Mouse (Mus musculus) limb, embryonic 12.5 days (tissue): ENCODE data around the gene St8sia1. TPM values are rescaled to one million over a fixed set of nuclear protein-coding genes. Genes with fewer than 3 reads are reported as not detected.

Experiments
- ATAC-seq: fragments of 200-750 bp; cut with Nextera tagmentation; 2 replicates; pipeline ENCODE4 v1.8.0; 2017; ENCODE audit warnings: low read depth, moderate TSS enrichment; ENCODE audit not compliant: insufficient number of reproducible peaks, insufficient read depth, low FRiP score, low TSS enrichment
- H3K27ac ChIP-seq: fragments of 300-500 bp; sonication (generic); 2 replicates; pipeline ENCODE4 v1.5.1; 2016; ENCODE audit warnings: mild to moderate bottlenecking, moderate library complexity
- H3K27me3 ChIP-seq: fragments of 300-500 bp; sonication (generic); 2 replicates; pipeline ENCODE4 v1.6.1; 2016; ENCODE audit warnings: mild to moderate bottlenecking, moderate library complexity
- H3K36me3 ChIP-seq: fragments of 300-500 bp; sonication (generic); 2 replicates; pipeline ENCODE4 v1.6.1; 2016; ENCODE audit warnings: mild to moderate bottlenecking, moderate library complexity
- H3K4me1 ChIP-seq: fragments of 300-500 bp; sonication (generic); replicated peaks from 2 replicates; pipeline ENCODE4 v1.6.1; 2016
- H3K4me2 ChIP-seq: fragments of 300-500 bp; sonication (generic); 2 replicates; pipeline ENCODE4 v1.6.1; 2016; ENCODE audit warnings: mild to moderate bottlenecking, moderate library complexity
- H3K4me3 ChIP-seq: fragments of 300-500 bp; sonication (generic); replicated peaks from 2 replicates; pipeline ENCODE4 v1.5.1; 2016; ENCODE audit warnings: mild to moderate bottlenecking
- H3K9ac ChIP-seq: fragments of 300-500 bp; sonication (generic); replicated peaks from 2 replicates; pipeline ENCODE4 v1.6.1; 2016; ENCODE audit warnings: mild to moderate bottlenecking, moderate library complexity
- H3K9me3 ChIP-seq: fragments of 300-500 bp; sonication (generic); 2 replicates; pipeline ENCODE4 v1.6.1; 2016; ENCODE audit warnings: mild to moderate bottlenecking, moderate library complexity
- WGBS: fragments of 180-500 bp; shearing (Covaris S2); methylation state at CpG from one replicate; pipeline ENCODE4 v1.1.7; 2016; 5-methylcytosine and 5-hydroxymethylcytosine counted together
- polyA plus RNA-seq: library from polyadenylated mRNA; unstranded; fragments of >200 nt; fragmentation: Nextera tagmentation; extraction: Ambion mirVana; gene quantifications from 2 replicates; pipeline ENCODE4 v1.2.1, GENCODE M21; 2016

The St8sia1 gene
- polyA plus RNA-seq, 1 experiment from 2014 or later: 1.5 TPM

- 92% methylated on average over 6 of the region's 6 CpGs for WGBS
- no peaks in the 10 kb centered on the region for H3K27me3 ChIP-seq
- no peak for ATAC-seq
- peaks cover 7% of the 10 kb centered on the region; the same call in 1 of the 2 replicates for H3K4me1 ChIP-seq
- no peak overlapping the region for H3K4me2 ChIP-seq
- H3K36me3 ChIP-seq: no peaks in the 10 kb centered on the region
- no peak overlapping the region for H3K27ac ChIP-seq
- H3K4me3 ChIP-seq: no peak overlapping the region
- H3K9ac ChIP-seq: no peak overlapping the region
- H3K9me3 ChIP-seq: no peaks in the 10 kb centered on the region
Observed at GRCm38 (mm10) chr6:142890321-142890720, 73.9 kb downstream of the St8sia1 start.

- Histone ChIP-seq H3K4me1 (peaks cover 7% of the 10 kb centered on the region; the same call in 1 of the 2 replicates), H3K27me3 (no peaks in the 10 kb centered on the region), H3K9ac (no peak overlapping the region), H3K4me2 (no peak overlapping the region), H3K36me3 (no peaks in the 10 kb centered on the region), H3K4me3 (no peak overlapping the region), H3K27ac (no peak overlapping the region), H3K9me3 (no peaks in the 10 kb centered on the region)
- 92% methylated on average over 9 of the region's 9 CpGs for WGBS
- ATAC-seq: no peak
Observed at GRCm38 (mm10) chr6:142888970-142889740, 75.1 kb downstream of the St8sia1 start.

GRCm38 (mm10) chr6:142888346-142888745, 75.9 kb downstream of the St8sia1 start:
- no peaks in the 10 kb centered on the region for H3K27me3 ChIP-seq
- 81% methylated on average over 6 of the region's 6 CpGs for WGBS
- H3K9ac ChIP-seq: no peak overlapping the region
- H3K27ac ChIP-seq: no peak overlapping the region
- no peak for ATAC-seq
- peaks cover 7% of the 10 kb centered on the region; the same call in 1 of the 2 replicates for H3K4me1 ChIP-seq
- no peak overlapping the region for H3K4me3 ChIP-seq
- no peaks in the 10 kb centered on the region for H3K36me3 ChIP-seq
- no peaks in the 10 kb centered on the region for H3K9me3 ChIP-seq
- no peak overlapping the region for H3K4me2 ChIP-seq

- Histone ChIP-seq H3K27me3 (no peaks in the 10 kb centered on the region), H3K4me2 (no peak overlapping the region), H3K4me1 (peaks cover 7% of the 10 kb centered on the region; the same call in 1 of the 2 replicates), H3K9ac (no peak overlapping the region), H3K27ac (no peak overlapping the region), H3K4me3 (no peak overlapping the region), H3K9me3 (no peaks in the 10 kb centered on the region), H3K36me3 (no peaks in the 10 kb centered on the region)
- ATAC-seq: no peak
- 92% methylated on average over 1 of the region's 1 CpGs for WGBS
Observed at GRCm38 (mm10) chr6:142887375-142887774, 76.9 kb downstream of the St8sia1 start.

DNA sequence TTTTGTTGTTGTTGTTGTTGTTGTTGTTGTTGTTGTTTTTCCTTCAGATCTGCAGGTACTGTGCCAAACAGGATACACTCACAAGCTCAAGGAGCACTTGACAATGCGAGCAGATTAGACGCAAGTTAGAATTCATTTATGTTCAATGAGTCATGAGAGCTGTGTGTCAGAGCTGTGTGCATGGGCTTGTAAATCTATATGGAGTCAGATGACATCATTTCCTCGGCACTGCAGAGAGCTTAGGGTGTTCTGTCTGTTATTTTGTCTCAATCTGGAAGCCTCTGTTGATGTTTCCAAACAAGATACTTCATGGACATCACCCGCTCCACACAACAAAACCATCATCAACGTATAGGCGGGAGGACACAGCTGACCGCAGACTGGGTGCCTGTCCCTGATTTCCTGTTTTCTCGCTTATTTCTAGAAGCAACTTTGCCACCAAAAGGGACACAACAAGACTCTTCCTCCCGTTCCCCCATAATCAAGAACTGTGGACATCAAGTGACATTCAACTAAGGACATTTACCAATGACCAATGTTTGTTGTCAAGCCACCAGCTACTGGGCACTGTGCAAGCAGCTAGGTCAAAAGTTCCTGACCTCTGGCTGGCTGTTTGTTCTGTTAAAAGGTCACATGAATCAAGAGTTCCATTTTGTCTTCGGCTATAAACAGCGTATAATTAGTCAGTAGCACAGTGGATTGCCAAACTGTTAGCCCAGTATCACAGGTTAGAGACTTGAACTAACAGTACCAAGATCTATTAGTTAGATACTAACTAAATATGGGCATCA, 78.7 kb downstream of the St8sia1 start:
- no peaks in the 10 kb centered on the region for H3K27me3 ChIP-seq
- no peaks in the 10 kb centered on the region; the same call in 1 of the 2 replicates for H3K4me1 ChIP-seq
- H3K9me3 ChIP-seq: no peaks in the 10 kb centered on the region
- ATAC-seq: no peak
- H3K4me3 ChIP-seq: no peak overlapping the region
- H3K4me2 ChIP-seq: no peak overlapping the region
- no peaks in the 10 kb centered on the region for H3K36me3 ChIP-seq
- H3K9ac ChIP-seq: no peak overlapping the region
- H3K27ac ChIP-seq: no peak overlapping the region
- WGBS: 85% methylated on average over 11 of the region's 11 CpGs

GRCm38 (mm10) chr6:142884128-142884527, 80.1 kb downstream of the St8sia1 start:
- Histone ChIP-seq H3K36me3 (no peaks in the 10 kb centered on the region), H3K9me3 (no peaks in the 10 kb centered on the region), H3K9ac (no peak overlapping the region), H3K4me3 (no peak overlapping the region), H3K4me1 (peaks cover 14% of the 10 kb centered on the region), H3K27ac (no peak overlapping the region), H3K4me2 (no peak overlapping the region), H3K27me3 (no peaks in the 10 kb centered on the region)
- no peak for ATAC-seq
- WGBS: 69% methylated on average over 9 of the region's 9 CpGs

DNA sequence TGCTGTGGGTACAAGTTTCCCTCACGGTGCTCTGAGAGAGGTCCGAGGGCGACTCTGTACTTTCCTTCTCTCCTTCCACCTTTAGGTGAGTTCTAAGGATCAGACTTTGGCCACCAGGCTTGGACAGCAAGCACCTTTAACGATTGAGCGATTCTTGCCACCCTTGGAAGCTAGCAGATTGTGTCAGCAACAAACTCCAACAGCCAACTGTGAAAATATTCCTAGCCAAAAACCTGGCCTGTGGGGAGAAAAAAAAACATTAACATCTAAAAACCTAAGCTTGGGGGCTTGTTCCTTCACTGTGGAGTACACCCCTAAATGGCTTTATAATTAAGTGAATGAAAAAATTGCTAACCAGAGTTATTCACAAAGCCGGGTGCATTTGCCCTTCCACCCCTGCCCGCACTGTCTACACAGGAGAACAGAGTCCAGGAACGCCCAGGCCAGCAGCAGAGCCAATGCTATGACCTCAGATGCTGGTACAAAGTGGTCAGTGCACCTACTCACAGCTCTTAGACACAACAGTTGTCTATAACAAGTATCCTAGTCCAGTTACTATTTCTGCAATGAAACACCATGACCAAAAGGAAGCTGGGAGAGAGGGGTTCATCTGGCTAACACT, 83.3 kb downstream of the St8sia1 start:
- peaks cover 45% of the 10 kb centered on the region for H3K4me1 ChIP-seq
- no peak overlapping the region for H3K9ac ChIP-seq
- H3K27me3 ChIP-seq: no peaks in the 10 kb centered on the region
- H3K27ac ChIP-seq: no peak overlapping the region
- 93% methylated on average over 8 of the region's 8 CpGs for whole genome bisulfite sequencing
- H3K4me3 ChIP-seq: no peak overlapping the region
- H3K9me3 ChIP-seq: no peaks in the 10 kb centered on the region
- H3K4me2 ChIP-seq: no peak overlapping the region
- no peaks in the 10 kb centered on the region for H3K36me3 ChIP-seq
- no peak for ATAC-seq

DNA sequence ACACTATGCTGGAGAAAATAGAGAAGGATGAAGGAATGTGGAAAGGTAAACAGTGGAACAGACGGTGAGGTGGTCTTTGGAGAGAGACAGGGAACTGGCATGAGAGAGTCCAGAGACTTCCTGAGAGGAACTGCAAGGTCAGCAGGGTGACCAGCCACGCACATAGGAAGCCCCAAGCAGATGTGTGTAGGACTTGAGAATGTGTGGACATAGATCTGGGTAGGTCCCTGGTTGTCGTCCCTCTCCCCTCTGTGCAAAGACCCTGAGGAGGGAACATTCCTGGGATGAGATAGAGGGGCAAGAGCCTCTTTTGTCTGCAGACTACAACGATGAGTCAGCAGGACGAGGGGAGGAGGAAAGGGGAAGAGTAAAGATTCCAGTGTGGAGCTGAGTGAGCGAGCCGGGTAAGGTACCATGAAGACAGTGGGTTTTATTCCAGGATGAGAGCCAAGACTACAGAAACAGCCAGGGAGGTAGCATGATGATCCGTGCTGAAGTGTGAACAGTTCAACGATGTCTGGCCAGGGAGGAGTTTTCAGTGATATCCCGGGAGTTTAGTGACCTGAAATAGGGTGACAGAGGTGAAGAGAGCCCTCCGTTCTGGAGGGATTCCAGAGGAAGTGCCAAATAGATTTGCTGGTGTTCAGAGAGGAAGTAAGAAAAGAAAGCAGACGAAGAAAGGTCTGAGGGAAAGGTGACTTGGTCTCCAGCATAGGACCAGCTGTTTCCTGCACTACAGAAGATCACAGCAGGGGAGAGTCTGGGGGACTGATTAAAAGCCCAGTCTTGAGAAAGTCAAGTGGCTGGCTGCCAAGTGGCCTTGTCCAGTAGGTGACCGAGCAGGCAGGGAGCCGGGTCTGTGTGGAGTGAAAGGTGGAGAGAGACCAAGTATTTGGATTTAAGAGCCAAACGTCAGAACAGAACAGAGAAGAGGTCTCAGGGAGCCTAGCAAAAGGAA, 85.2 kb downstream of the St8sia1 start:
- no peaks in the 10 kb centered on the region for H3K9me3 ChIP-seq
- H3K27me3 ChIP-seq: no peaks in the 10 kb centered on the region
- H3K4me1 ChIP-seq: peaks cover 49% of the 10 kb centered on the region
- peak overlapping the region; percentile 27 for H3K4me2 ChIP-seq
- 32% methylated on average over 15 of the region's 15 CpGs for WGBS
- no peaks in the 10 kb centered on the region for H3K36me3 ChIP-seq
- H3K4me3 ChIP-seq: no peak overlapping the region
- no peak for ATAC-seq
- no peak overlapping the region for H3K9ac ChIP-seq
- H3K27ac ChIP-seq: peak overlapping the region; percentile 56; the same call in 1 of the 2 replicates

DNA sequence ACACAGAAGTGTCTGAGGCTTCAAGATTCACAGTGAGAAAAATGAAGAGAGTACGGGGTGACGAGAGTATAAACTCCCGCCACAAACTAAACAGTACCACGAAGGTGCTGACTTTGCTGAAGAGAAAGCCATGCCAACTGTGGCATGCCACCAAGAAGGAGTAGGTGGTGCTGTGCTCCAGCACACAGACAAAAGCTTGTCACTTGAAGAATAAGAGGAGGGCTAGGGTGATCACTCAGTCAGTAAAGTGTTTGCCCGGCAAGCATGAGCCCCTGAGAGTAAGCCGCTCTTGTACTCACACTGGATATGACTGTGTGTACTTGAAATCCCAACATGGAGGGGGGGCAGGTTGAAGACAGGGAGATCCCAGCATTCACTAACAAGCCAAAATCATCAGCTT, 87.0 kb downstream of the St8sia1 start:
- Histone ChIP-seq H3K9ac (no peak overlapping the region), H3K4me2 (no peak overlapping the region), H3K4me3 (no peak overlapping the region), H3K36me3 (no peaks in the 10 kb centered on the region), H3K27ac (0 out of 2 replicates have a peak overlapping the region, but pooled peaks have one; percentile 57), H3K4me1 (peaks cover 49% of the 10 kb centered on the region), H3K27me3 (no peaks in the 10 kb centered on the region), H3K9me3 (no peaks in the 10 kb centered on the region)
- no peak for ATAC-seq
- WGBS: 77% methylated on average over 6 of the region's 6 CpGs

DNA sequence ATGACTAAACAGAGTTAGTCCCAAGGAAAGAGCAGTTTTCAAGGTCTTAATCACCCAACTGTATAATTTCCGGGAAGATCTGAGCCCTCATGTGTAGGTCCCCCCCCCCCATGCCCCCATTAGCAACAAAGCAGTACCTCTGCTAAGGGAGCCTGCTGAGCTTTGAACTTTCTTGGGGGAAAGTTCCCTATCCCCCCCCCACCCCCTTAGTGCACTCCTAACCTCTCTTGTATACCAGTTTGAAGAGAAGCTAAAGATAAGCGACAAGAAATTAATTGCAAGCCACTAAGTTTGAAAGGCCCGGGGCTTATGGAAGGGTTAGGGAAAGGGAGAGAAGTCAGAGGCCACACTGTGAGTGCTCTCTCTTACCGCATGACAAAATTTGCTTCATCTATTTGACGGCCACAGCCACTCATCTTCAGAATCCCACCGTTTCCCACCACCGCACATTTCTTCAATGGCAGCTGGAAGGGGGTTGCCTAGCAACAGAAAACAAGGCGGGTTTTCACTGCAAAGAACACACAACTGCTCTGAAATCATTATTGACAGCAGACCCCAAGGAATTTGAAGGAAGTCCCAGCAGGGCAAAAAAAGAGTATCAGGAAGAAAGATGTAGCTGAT, 87.9 kb downstream of the St8sia1 start:
- H3K36me3 ChIP-seq: no peaks in the 10 kb centered on the region
- H3K9ac ChIP-seq: no peak overlapping the region
- H3K9me3 ChIP-seq: no peaks in the 10 kb centered on the region
- H3K4me1 ChIP-seq: peaks cover 49% of the 10 kb centered on the region
- WGBS: 32% methylated on average over 8 of the region's 8 CpGs
- no peak overlapping the region for H3K4me3 ChIP-seq
- no peak overlapping the region; the same call in 1 of the 2 replicates for H3K4me2 ChIP-seq
- no peak for ATAC-seq
- H3K27me3 ChIP-seq: no peaks in the 10 kb centered on the region
- H3K27ac ChIP-seq: no peak overlapping the region
